Mouse (Mus musculus): Measurements from ENCODE around the gene Rnase12. TPM values are rescaled to one million over a fixed set of nuclear protein-coding genes. Genes with fewer than 3 reads are reported as not detected.
"Not testable (repeated sequence)": the region's sequence is repeated elsewhere in the genome, so short reads cannot be mapped to it uniquely, and the experiment has no call there.

Gene Rnase12
- polyA plus RNA-seq (2015; fragmentation: Nextera tagmentation; extraction: Ambion mirVana), result not detected in 2 replicates

DNA sequence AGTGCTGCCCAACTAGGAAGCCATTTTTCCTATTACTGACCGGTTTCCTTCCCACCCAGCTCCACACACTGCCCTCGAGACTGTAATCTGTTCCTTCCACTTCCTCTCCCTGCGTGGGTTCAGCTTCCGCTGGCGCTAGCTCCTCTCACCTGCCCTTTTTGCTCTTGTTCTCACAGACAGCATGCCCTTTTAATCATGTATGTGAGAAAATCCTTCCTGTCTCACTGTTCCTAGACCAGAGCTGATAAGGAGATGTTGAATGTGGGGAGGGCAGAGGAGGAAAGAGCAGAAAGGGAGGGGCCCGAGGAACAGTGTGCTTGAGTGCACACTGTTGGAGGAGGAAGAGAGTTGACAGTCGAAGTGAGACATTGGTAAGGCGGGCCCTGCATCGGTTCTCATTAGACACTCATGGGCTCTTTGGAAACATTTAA lies at the start of gene Rnase12:
TSS of gene Rnase12 (minus strand) at position 261 of the 431 bp plus-strand sequence.
- H3K4me3 ChIP-seq (replicated peaks; ENCODE audit: low read length), result no peak within 1 kb of the TSS
- H3K4me2 ChIP-seq (ENCODE audit: low read length), result no peak within 1 kb of the TSS
- no peak within 1 kb of the TSS for H3K9ac ChIP-seq (replicated peaks; ENCODE audit: low read depth, low read length)
- H3K4me1 ChIP-seq (replicated peaks; ENCODE audit: control insufficient read depth, insufficient read depth, low read length), result peaks cover 5% of the 10 kb centered on the region
- 66% methylated on average over 9 of the region's 9 CpGs for WGBS
- peaks cover 2% of the 10 kb centered on the region; the same call in 1 of the 2 replicates for H3K27me3 ChIP-seq (replicated peaks; ENCODE audit: control insufficient read depth, insufficient read depth, low read length)
- no peak for ATAC-seq
- no peaks in the 10 kb centered on the region for H3K36me3 ChIP-seq (ENCODE audit: control insufficient read depth, insufficient read depth)
- H3K9me3 ChIP-seq (ENCODE audit: control insufficient read depth, low read length), result no peaks in the 10 kb centered on the region
- H3K27ac ChIP-seq (ENCODE audit: low read length), result no peak within 1 kb of the TSS

DNA sequence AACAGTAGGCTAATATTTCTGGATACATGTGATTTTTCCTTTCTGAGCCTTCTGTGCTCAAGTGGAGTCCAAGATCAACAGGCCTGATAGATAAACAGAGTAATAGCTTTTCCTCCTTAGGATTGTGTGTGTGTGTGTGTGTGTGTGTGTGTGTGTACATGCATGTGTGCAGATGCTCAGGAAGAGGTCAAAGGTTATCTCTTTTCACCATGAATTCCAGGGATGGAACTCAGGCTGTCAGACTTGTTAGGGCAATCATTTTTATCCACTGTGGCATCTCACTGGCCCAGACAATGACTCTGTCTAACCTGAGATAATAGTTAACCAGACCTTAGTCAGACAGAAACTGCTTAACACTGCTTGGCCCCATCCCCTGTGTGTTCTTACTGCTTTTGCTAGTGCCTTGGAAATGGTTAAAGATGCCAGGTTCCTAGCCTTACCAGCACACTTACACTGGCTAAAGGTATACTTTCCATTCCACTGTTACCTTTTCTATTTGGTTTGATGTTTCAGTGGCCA lies 49.0 kb upstream of the Rnase12 start:
- no peak for ATAC-seq
- Histone ChIP-seq H3K4me2 (ENCODE audit: low read length) (no peak overlapping the region), H3K4me1 (replicated peaks; ENCODE audit: control insufficient read depth, insufficient read depth, low read length) (no peaks in the 10 kb centered on the region), H3K36me3 (ENCODE audit: control insufficient read depth, insufficient read depth) (no peaks in the 10 kb centered on the region), H3K27me3 (replicated peaks; ENCODE audit: control insufficient read depth, insufficient read depth, low read length) (no peaks in the 10 kb centered on the region), H3K4me3 (replicated peaks; ENCODE audit: low read length) (no peak overlapping the region), H3K9me3 (ENCODE audit: control insufficient read depth, low read length) (no peaks in the 10 kb centered on the region; the same call in 1 of the 2 replicates), H3K9ac (replicated peaks; ENCODE audit: low read depth, low read length) (no peak overlapping the region), H3K27ac (ENCODE audit: low read length) (no peak overlapping the region)

DNA sequence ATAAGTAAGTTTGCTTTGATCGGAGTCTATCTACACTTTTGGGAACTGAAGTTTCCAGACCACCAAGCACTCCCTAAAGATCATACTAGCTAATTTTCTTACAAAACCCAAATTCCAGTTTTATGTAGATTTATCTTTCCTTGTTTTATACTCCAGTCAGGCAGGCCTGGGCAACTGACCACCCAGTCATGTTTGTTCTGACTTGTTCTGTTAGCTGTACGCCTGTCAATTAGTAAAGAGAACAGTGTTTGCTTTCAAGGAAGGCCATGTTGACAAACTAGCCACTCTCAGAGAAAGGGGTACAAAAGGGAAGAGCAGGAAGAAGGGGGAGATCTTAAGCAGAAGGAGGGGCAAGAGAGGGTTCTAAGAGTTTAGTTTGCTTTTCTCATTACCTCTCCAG lies 46.9 kb upstream of the Rnase12 start:
- no peak for ATAC-seq
- no peak overlapping the region for H3K9ac ChIP-seq (replicated peaks; ENCODE audit: low read depth, low read length)
- H3K9me3 ChIP-seq (ENCODE audit: control insufficient read depth, low read length), result no peaks in the 10 kb centered on the region; the same call in 1 of the 2 replicates
- H3K4me1 ChIP-seq (replicated peaks; ENCODE audit: control insufficient read depth, insufficient read depth, low read length), result no peaks in the 10 kb centered on the region
- H3K4me2 ChIP-seq (ENCODE audit: low read length), result no peak overlapping the region
- H3K27ac ChIP-seq (ENCODE audit: low read length), result no peak overlapping the region
- H3K4me3 ChIP-seq (replicated peaks; ENCODE audit: low read length), result no peak overlapping the region
- no peaks in the 10 kb centered on the region for H3K36me3 ChIP-seq (ENCODE audit: control insufficient read depth, insufficient read depth)
- H3K27me3 ChIP-seq (replicated peaks; ENCODE audit: control insufficient read depth, insufficient read depth, low read length), result no peaks in the 10 kb centered on the region
- WGBS, result 92% methylated on average over 2 of the region's 2 CpGs

DNA sequence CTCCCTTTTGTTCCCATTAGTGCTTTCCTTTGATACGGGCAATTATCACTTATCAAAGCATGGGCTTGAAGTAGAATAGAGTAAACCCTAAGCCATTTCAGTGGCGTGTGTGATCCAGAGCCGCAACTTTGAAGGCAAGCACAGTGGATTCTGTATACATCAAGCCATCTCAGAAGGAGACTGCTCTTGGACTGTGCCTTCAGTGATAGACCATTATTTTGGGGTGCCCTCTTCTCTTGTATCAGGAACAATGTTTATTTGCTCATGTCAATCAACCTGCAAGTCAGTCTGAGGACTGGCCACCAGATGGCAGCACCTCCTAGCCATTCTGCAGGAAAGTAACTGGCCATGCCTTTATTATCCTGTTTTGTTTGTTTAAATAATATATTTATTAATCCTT lies 45.8 kb upstream of the Rnase12 start:
- Histone ChIP-seq H3K27ac (ENCODE audit: low read length) (no peak overlapping the region), H3K4me1 (replicated peaks; ENCODE audit: control insufficient read depth, insufficient read depth, low read length) (no peaks in the 10 kb centered on the region), H3K4me3 (replicated peaks; ENCODE audit: low read length) (no peak overlapping the region), H3K9me3 (ENCODE audit: control insufficient read depth, low read length) (no peaks in the 10 kb centered on the region), H3K36me3 (ENCODE audit: control insufficient read depth, insufficient read depth) (no peaks in the 10 kb centered on the region), H3K4me2 (ENCODE audit: low read length) (no peak overlapping the region), H3K27me3 (replicated peaks; ENCODE audit: control insufficient read depth, insufficient read depth, low read length) (no peaks in the 10 kb centered on the region), H3K9ac (replicated peaks; ENCODE audit: low read depth, low read length) (no peak overlapping the region)
- peak; percentile 54; the same call in 1 of the 2 replicates for ATAC-seq
- WGBS, result 38% methylated on average over 3 of the region's 3 CpGs

DNA sequence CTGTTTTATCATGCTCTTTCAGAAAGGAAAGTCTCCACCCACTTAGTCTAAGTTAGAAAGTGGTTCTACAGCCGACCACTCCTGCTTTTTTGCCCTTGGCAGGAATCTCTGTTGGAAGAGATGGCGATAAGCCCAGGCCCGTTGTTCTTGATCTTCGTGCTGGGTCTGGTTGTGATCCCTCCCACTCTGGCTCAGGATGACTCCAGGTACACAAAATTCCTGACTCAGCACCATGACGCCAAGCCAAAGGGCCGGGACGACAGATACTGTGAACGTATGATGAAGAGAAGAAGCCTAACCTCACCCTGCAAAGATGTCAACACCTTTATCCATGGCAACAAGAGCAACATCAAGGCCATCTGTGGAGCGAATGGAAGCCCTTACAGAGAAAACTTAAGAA lies 43.8 kb upstream of the Rnase12 start:
- Histone ChIP-seq H3K36me3 (ENCODE audit: control insufficient read depth, insufficient read depth) (no peaks in the 10 kb centered on the region), H3K4me1 (replicated peaks; ENCODE audit: control insufficient read depth, insufficient read depth, low read length) (no peaks in the 10 kb centered on the region), H3K27me3 (replicated peaks; ENCODE audit: control insufficient read depth, insufficient read depth, low read length) (no peaks in the 10 kb centered on the region), H3K27ac (ENCODE audit: low read length) (no peak overlapping the region), H3K9me3 (ENCODE audit: control insufficient read depth, low read length) (no peaks in the 10 kb centered on the region), H3K9ac (replicated peaks; ENCODE audit: low read depth, low read length) (no peak overlapping the region), H3K4me3 (replicated peaks; ENCODE audit: low read length) (no peak overlapping the region), H3K4me2 (ENCODE audit: low read length) (no peak overlapping the region)
- ATAC-seq, result no peak
- 76% methylated on average over 9 of the region's 9 CpGs for WGBS

DNA sequence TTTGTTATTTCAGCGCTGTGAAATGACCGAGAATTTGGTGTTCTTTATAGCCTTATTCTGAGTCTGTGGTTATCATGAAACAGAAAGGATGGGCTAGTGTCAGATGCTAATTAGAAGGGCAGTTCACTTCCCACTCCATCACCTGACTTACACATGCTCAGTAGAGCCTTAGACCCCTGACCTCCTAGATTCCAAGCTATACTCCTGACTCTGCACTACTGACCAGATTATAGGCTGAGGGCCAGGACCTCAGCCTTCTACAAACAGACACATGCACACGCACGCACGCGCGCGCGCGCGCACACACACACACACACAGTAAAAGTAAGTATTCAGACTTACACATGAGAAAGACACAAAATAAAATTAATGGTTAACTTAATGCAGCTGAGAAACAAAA lies 41.5 kb upstream of the Rnase12 start:
- no peak for ATAC-seq
- Histone ChIP-seq H3K4me1 (replicated peaks; ENCODE audit: control insufficient read depth, insufficient read depth, low read length) (no peaks in the 10 kb centered on the region), H3K4me3 (replicated peaks; ENCODE audit: low read length) (no peak overlapping the region), H3K27me3 (replicated peaks; ENCODE audit: control insufficient read depth, insufficient read depth, low read length) (no peaks in the 10 kb centered on the region), H3K27ac (ENCODE audit: low read length) (no peak overlapping the region), H3K36me3 (ENCODE audit: control insufficient read depth, insufficient read depth) (no peaks in the 10 kb centered on the region), H3K9me3 (ENCODE audit: control insufficient read depth, low read length) (no peaks in the 10 kb centered on the region), H3K9ac (replicated peaks; ENCODE audit: low read depth, low read length) (no peak overlapping the region), H3K4me2 (ENCODE audit: low read length) (no peak overlapping the region)
- WGBS, result 97% methylated on average over 11 of the region's 11 CpGs

DNA sequence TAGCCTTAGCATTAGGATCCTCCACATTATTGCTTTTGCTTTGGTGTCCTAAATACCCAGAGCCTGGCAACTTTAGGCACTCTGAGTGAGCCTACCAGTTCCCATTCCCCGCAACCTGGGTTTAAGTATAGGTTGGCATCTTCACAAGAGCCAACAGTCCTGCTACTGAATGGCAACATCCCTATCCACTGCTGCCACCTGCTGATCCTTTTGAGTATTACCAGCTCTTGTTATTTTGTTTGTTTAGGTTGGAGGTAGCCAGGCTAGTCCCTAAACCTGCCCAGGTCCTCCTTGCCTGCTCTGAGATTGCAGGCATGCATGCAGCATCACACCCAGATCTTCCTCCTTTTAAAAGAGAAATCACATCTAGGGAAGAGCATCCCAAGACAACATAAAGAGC lies 40.8 kb upstream of the Rnase12 start:
- not testable (repeated sequence) for H3K27ac ChIP-seq (ENCODE audit: low read length); H3K9ac ChIP-seq (replicated peaks; ENCODE audit: low read depth, low read length); H3K27me3 ChIP-seq (replicated peaks; ENCODE audit: control insufficient read depth, insufficient read depth, low read length); H3K9me3 ChIP-seq (ENCODE audit: control insufficient read depth, low read length); H3K4me1 ChIP-seq (replicated peaks; ENCODE audit: control insufficient read depth, insufficient read depth, low read length); H3K4me3 ChIP-seq (replicated peaks; ENCODE audit: low read length); H3K36me3 ChIP-seq (ENCODE audit: control insufficient read depth, insufficient read depth); H3K4me2 ChIP-seq (ENCODE audit: low read length)
- ATAC-seq, result peak; percentile 64
- 12% methylated on average over 1 of the region's 1 CpGs for WGBS

DNA sequence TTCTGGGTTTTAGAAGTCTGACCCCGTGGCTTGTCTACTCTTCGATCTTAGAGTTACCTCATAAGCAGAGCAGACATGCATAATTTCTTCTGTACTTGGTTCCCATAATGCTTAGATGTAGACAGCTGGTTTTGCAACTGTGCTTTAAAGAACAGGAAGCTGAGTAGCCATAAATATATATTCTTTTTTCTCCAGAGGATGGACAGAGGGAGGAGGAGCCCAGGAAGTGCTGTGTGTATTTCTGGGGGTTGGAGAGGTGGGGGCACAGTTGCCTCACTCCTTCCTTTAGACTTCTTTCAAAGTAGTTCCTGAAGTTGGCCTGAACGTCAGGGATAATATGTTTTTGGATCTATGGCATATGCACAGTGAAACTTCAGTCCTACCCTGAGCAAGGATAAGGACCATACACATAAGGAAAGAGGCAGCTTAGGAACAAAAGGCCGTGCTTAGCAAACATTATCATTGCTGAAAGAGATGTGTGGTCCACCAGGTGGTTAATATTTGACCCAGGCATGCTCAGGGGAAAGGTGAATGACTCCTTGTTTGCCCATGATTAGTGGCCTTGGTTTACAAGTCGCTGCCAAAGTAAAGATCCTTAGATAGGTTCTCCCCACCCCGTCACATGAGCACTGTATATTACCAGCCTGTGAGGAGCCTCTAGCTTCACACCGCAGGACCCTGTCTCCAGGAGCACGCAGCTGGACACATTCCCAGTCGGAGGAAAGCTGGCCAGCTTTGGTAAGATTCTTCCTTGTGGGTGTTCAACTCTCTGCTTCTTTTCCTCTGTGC lies 38.5 kb upstream of the Rnase12 start:
- Histone ChIP-seq H3K36me3 (ENCODE audit: control insufficient read depth, insufficient read depth) (no peaks in the 10 kb centered on the region), H3K27ac (ENCODE audit: low read length) (no peak overlapping the region), H3K4me2 (ENCODE audit: low read length) (no peak overlapping the region), H3K9ac (replicated peaks; ENCODE audit: low read depth, low read length) (no peak overlapping the region), H3K9me3 (ENCODE audit: control insufficient read depth, low read length) (no peaks in the 10 kb centered on the region), H3K4me1 (replicated peaks; ENCODE audit: control insufficient read depth, insufficient read depth, low read length) (no peaks in the 10 kb centered on the region), H3K4me3 (replicated peaks; ENCODE audit: low read length) (no peak overlapping the region), H3K27me3 (replicated peaks; ENCODE audit: control insufficient read depth, insufficient read depth, low read length) (no peaks in the 10 kb centered on the region)
- 68% methylated on average over 9 of the region's 9 CpGs for WGBS
- no peak for ATAC-seq

DNA sequence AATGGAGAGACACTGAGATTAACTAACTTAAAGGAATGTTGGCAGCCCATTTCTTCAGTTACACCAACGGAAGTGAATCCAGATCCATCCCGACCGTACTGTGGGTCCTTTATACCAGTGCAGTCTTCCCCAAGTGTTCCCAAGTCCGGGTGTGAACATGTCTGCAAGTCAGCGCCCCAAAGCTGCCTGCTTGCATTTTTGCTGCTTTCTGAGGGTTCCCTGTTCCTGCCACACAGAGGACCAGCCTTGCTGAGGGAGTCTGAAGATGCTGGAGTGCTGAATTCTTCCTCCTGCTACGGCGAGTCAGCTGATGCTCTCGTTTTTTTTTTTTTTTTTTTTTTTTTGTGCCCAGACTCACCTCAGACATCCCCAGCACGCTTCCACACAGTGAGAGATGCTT lies 37.5 kb upstream of the Rnase12 start:
- Histone ChIP-seq H3K27me3 (replicated peaks; ENCODE audit: control insufficient read depth, insufficient read depth, low read length) (no peaks in the 10 kb centered on the region), H3K4me3 (replicated peaks; ENCODE audit: low read length) (no peak overlapping the region), H3K9me3 (ENCODE audit: control insufficient read depth, low read length) (no peaks in the 10 kb centered on the region), H3K36me3 (ENCODE audit: control insufficient read depth, insufficient read depth) (no peaks in the 10 kb centered on the region), H3K4me1 (replicated peaks; ENCODE audit: control insufficient read depth, insufficient read depth, low read length) (no peaks in the 10 kb centered on the region), H3K9ac (replicated peaks; ENCODE audit: low read depth, low read length) (no peak overlapping the region), H3K4me2 (ENCODE audit: low read length) (no peak overlapping the region), H3K27ac (ENCODE audit: low read length) (no peak overlapping the region)
- WGBS, result 75% methylated on average over 9 of the region's 9 CpGs
- no peak for ATAC-seq

All from forebrain, embryonic 16.5 days (tissue).